Mouse (Mus musculus): ENCODE measurements around the gene Tmcc2.

Tmcc2 gene

DNA sequence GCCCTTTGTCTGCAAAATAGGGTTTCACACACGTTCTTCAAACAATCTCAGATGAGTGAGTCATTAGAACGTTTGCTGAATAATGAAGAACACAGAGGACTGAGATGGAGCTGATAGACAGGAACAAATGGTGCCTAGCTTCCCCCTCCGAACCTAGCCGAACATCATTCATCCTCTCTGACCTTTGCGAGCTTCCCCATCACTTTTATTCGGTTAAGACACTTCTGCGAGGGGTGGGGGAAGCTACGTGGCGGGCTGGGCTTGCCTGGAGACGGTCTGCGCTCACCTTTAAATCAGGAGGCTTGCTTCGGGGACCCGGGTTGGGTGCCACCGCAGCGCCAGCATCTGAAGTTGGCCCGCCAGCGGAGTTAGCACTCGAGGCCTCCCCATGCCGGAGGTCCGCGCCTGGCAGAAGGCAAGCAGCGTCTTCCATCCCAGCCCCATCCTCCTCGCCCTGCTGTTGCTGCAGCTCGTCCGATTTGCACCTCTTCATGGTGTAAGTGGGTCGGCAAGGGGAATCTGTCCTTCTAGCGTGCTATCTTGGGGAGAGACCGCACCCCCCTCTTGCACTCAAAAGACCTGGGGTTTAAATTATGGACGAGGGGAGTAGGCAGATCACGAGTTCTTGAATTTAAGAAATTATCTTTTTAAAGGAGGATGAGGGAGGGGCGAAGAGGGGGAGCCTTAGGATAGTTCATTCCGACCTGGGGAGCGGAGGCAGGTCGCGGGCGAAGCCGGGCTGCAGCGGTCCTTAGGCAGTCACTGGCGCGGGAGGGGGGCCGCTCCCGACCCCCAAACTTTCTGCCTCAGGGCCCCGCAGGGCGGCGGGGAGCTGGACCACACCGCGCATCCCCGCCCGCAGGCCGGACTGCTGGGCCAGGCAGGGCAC is at the start of gene Tmcc2:
Tmcc2 (minus strand) TSS at position 591 of the 889 bp plus-strand sequence.
- DNase-seq (ENCODE audit: inconsistent ontology term): peak; percentile 63

DNA sequence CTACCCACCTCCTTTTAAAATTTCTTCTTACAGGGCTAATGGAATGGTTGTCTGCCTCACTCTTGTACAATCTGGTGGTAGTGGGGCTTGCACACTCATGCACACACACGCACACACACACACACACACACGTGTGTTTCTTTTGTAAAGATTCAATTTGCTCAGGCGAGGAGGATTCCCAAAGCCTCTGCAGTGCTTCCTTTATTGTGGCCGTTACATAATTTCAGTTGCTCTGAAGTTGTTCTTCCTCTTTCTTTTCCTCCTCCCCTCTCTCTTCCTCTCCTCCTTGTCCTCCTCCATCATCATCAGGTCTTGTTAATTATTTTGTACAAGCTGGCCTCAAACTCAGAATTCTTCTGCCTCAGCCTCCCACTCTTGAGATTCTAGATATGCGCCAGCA is 46.3 kb upstream of the Tmcc2 start:
- DNase-seq (ENCODE audit: inconsistent ontology term): no peak

DNA sequence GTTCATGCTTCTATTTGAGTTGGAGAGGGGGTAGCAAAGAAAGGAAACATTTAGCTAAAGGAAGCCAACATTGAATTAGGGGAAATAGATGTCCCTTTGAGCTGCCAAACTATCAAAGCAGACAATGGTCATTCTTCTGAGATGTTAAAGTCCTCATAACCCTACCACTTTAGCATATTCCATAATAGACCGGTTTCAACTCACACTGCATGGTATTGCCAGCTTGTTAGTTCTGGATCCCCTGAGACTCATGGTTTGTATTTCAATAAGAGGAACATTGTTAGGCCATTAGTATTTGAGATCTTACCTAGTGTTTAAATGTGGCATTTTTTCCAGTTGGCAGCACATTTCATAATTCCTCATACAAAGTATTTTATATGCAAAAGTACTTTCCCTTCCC is 45.9 kb upstream of the Tmcc2 start:
- DNase-seq (ENCODE audit: inconsistent ontology term): no peak

DNA sequence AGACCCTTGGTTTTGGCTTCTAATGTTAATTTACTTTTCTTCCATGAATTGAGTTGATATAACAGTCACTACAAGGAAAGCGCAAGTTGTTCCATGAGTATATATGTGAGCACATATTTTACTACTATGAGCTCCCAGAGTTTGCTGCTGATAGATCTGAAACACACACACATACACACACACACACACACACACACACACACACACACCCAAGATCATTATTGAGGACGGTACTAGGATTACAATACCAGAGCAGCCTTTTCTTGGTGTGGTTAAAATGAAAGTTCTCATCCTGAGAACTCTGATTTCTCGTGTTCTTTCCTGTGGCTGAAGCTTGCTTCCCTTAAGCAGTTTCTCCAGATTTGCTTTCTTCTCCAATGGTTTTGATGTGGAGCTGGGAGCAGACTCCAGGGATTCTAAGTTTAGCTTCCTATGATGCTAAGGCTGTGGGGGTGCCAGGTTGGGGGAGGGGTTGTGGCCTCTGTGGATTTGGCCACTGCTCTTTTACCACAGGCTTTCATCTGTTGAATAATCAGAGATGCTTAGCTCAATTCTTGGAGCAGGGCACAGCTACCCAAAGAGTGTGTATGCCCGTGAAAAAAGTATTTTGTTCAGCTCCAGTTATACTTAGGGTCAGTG is 45.4 kb upstream of the Tmcc2 start:
- peak; percentile 88 for DNase-seq (ENCODE audit: inconsistent ontology term)

DNA sequence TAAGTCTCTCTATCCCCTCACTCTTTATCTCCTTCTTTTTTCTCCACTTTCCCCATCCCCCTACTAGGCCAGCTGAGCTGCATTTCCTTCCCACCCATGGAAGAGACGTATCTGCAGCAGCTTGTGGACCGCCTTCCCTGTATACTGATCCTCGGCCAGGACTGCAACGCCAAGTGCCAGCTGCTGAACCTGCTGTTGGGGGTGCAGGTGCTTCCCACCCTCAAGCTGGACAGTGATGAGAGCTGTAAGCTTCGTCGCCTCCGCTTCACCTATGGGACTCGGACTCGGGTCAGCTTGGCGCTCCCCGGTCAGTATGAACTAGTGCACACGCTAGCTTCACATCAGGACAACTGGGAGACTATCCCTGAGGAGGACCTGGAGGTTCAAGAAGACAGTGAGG is 43.0 kb upstream of the Tmcc2 start:
- no peak for DNase-seq (ENCODE audit: inconsistent ontology term)

DNA sequence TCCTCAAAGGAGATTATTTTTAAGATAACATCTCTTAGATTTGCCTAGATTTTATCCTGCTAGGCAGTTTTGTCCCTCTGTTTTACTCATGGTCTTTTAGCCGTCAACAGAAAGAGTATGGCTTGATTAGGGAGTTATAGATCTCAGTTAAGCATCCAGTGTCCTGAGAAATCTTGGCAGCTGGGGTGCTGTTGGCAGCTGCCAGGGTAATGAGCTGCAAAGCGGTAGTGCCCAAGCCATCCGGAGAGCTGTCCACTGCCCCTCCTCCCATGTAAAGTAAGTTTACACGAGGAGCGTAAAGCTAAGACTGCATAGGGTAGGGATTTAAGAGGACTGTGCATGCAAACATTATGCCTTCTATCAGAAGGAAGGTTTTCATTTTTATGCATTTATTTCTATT is 42.3 kb upstream of the Tmcc2 start:
- no peak for DNase-seq (ENCODE audit: inconsistent ontology term)

DNA sequence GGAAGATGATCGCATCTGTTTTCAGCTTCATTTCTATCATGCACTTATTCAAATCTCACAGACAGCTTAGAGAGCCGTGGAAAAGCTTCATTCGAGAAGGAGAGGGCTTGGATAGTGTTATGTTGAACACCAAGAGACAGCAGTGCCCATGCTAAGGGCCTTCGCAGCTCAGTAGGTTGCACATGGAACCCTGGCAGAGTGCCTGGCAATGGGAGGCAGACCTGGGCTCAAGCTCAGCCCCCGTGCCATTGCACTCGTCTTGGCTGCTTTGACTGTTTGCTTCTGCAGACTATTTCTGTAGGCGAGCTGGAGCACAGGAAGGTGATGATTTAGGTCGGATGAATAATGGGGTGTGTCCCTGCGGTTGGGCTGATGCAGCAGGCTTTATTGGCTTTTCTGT is 40.6 kb upstream of the Tmcc2 start:
- peak; percentile 23 for DNase-seq (ENCODE audit: inconsistent ontology term)

DNA sequence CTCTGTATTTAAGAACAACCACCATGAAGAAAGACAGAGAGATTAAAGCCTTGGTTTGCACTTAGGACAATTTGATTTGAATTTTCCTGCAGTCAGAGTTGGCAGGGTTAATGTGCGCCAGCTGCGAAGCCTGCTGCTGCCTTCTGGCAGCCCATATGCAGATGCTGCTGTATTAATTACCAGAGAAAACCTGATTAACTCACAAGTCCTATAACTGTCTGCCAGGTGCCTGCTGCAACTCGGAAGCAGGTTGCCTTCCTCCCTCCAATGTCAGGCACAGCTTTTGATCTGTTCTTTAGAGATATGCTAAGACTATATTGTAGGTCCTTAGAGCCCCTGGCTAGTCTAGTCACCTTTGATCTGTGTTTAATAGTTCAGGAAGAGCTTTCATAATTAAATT is 39.7 kb upstream of the Tmcc2 start:
- DNase-seq (ENCODE audit: inconsistent ontology term): no peak

DNA sequence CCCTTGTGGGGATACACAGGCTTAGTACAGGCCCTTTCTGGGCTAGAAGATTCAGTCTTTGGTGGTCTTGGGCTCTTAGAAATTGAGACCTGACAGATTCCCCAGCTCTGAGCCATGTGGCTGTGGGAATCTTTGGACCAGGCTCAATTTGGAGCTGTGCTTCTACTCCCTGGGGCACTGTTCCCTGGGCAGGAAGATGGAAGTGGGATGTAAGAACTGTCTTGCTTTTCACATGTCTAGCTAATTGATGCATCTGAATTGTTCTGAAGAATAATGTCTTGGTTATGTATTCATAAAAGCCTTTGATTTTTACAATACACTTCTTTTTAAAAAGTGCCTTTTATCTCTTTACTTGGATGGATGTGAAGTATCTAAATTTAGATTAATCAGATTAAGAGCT is 34.5 kb upstream of the Tmcc2 start:
- no peak for DNase-seq (ENCODE audit: inconsistent ontology term)

DNA sequence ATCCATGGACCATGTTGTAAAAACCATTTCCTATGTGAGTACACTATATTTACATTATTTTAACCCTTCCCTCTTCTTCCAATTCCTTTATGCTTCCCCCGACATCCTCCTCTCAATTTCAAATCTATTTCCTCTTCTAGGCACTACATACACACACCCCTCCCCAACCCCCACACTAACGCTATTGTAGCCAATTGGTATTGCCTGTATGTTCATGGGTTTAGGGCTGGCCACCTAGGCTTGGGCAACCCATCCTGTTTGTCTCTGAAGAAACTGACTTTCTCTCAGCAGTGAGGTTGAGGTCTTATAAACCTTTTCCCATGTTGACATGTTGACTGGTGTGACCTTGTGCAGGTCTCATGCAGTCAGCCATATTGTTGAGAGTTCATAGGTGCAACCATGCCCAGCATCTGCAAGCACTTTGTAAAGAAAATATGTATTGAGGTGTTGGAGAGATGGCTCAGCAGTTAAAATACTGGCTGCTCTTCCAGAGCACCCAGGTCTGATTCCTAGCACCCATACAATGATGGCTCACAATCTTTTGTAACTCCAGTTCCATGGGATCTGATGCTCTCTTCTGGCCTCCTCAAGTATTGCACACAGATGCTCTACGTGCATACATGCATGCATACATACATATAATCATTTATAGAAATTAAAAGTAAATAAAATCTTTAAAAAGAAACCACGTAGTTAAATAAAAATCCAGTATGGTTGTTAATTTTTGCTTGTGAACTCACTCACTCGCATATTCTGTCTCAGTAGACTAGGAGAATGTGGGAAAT is 32.0 kb upstream of the Tmcc2 start:
- DNase-seq (ENCODE audit: inconsistent ontology term): no peak

DNA sequence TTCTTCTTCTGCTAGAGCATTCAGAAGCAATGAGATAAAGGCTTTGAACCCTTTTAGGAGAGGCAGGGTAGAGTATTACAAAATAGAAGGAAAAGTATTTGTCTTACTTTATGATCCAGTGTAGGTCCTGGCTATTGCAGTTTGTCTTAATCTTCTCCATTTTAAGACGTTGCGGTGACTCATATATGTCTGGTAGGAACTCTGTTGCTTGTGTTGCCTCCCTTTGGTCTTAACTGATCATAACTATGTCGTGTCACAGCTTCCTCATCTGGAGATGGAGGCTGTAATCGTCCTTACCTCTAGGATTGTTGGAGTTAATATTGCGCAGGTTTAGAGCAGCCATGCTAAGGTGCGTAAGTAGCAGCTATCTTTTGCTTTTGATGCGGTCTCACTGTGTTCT is 29.6 kb upstream of the Tmcc2 start:
- no peak for DNase-seq (ENCODE audit: inconsistent ontology term)

DNA sequence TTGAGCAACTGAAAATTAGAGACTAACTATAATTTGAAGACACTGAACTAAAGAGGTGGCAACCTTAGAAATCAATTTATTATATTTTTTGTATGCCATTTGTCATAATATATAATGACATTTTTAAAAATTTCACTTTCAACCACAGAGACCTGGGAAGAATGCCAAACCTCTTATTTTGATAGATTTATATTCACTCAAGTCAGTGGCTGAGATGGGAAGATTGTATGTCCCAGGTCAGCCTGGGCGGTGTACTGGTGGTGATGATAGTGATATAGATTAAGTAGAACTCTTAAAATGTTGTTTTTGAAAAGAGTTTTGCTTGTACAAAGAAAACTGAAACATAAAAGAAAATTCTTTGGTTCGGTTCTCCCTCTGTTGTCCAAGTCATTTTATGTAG is 29.1 kb upstream of the Tmcc2 start:
- peak; percentile 14 for DNase-seq (ENCODE audit: inconsistent ontology term)

DNA sequence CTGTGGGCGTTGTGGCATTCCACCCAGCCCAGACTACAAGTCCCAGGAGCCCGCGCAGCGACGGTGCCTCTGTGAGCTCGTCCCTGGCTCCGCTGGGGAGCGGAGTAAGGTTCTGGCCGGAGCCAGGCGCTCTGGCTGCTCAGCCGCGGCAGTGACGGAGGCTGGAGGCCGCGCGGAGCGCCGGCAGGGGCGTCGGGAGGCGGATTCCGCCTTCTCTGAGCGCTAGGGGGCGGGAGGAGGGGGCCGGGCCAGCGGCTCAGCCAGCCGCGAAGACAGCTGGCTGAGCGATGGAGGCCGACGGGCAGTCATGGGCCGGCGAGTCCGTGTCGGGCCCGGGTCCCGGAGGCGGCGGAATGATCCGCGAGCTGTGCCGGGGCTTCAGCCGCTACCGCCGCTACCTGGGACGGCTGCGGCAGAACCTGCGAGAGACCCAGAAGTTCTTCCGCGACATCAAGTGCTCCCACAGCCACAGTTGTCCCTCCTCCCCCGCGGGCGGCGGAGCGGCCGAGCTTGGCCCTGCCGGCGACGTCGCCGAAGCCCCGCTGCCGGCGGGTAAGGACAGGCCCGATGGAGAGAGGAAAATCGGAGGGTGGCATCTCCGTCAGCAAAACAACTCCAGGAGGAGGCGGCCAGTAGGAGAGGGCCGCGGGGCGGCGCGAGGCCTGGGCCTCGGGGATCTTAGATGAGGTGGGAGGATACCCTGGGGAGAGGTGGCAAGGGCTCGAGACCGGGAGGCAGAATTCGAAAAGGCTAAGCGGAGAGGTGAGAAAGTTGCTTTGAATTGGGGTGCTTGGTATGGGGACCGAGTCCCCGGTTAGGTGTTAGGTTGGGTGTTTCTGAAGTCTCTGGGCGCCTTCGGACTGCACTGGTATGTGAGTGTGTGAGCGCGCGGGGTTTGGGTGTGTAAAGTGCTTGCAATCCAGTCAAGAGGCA is 26.5 kb upstream of the Tmcc2 start, which contains the start of gene Dstyk:
Dstyk (plus strand) TSS at position 237 of the 933 bp plus-strand sequence.
- peak; percentile 98 for DNase-seq (ENCODE audit: inconsistent ontology term)

DNA sequence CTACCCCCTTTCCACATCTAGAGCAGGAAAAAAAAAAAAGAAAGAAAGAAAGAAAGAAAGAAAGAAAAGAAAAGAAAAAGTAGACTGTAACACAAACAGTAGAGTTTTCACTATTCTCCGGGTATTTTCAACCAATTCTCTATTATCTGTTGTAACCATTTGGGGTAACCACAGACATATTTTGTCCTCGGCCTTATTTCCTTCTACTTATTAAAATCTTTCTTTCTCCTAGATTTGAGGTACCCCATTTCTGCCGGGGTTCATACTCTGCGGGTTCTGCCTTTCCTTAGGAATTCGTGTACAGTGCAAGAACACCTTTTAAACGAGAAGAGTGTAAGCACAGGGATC is 25.8 kb upstream of the Tmcc2 start:
- DNase-seq (ENCODE audit: inconsistent ontology term): no peak

DNA sequence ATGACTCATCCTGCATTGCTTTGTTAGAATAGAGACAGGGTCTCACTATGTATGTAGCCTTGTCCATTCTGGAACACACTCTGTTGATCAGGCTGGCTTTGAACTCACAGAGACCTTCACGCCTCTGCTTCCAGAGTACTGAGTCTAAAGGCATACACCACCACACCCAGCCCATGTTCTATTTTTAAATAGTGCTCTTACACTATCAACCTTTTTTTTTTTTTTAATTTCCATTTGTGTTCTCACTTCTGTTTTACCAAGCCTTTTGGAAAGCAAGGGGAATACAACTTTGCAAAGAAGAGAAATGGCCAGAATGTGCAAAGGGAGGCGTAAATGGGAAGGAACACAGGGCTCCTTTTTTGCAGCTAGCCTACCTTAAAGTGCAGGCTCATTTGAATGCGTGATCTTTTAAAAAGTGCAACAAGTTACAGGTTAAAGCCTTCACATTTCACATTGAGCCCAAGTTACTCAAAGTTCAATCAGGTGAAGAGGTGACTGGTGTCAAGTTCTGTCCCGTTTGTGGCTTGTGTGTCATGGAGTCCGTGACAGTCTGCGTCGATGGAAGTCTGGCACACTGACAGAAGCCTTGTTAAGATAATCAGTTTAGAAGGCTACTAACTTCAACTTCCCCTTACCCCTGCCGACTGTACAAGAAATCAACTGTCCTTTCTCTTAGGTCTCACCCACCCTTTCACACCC is 25.3 kb upstream of the Tmcc2 start:
- peak; percentile 21 for DNase-seq (ENCODE audit: inconsistent ontology term)

DNA sequence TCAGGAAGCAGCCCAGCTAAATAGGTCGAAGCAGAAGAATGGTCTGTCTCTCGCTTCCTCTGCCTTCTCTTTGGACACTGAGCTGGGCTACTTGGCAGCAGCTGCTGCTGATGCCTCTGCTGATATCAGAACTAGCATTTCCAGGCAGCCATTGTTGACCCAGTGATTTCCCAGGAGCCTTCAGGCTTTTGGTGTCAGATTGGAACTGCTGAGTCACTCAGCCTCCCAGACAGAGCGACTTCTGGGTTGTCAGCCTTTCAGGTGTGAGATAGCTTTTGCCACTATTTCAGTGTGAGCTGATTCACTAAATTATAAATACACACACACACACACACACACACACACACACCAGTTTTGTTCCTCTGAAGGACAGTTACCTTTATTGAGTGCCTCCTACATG is 19.6 kb upstream of the Tmcc2 start:
- DNase-seq (ENCODE audit: inconsistent ontology term): no peak

DNA sequence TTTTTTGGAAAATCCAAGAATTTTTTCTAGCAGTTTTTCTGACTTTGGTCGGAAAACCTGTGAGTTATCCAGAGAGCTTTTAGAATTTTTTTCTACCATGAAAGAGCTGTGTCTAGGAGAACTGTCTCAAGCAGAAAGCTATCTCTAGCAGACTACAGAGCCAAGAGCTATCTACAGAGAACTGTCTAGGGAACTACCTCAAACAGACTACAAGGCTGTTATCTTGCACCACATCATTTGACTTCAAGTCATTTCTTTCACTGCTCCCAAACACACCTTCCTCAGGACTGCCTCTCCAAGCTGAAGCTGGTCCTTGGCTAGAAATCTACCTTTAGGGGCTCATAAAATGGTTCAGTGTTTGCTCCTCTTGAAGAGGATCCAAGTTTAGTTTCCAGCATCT is 10.8 kb upstream of the Tmcc2 start:
- DNase-seq (ENCODE audit: inconsistent ontology term): no peak

DNA sequence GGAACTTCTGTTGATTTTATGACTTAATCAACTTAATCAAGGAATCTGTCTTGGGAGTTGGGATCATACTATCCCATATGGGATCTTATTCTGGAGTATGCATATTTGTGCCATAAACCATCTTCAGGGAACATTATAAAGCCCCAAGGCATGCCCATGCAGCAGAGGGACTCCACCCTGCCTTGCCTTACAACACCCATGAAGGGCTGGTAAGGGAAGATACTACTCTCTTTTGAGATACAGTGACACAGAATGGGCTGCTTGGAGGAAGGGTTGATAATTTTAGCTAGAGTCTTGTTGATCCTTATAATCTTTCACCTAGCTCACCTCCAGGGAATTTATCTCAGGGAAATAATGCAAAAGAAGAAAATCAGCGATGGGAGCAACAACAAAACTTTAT is 9.5 kb upstream of the Tmcc2 start:
- no peak for DNase-seq (ENCODE audit: inconsistent ontology term)

DNA sequence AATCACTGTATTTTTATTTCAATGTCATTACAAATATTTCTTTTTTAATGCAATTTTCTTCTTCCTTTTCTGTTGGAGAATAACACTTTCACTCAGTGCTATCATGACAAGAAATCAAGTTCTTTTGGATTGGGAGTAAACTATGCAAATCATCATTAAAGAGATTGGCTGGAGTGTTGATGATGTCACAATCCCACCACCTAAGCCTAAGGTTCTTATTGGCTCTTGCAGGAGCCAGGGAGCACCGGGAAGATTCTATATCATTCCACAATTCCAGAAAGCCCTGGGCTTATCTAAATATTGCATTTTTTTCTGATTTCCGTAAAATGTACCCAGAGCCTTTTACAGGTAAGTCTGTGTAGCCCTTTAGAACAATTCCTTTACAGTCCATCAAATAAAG is 5.6 kb upstream of the Tmcc2 start:
- DNase-seq (ENCODE audit: inconsistent ontology term): no peak

DNA sequence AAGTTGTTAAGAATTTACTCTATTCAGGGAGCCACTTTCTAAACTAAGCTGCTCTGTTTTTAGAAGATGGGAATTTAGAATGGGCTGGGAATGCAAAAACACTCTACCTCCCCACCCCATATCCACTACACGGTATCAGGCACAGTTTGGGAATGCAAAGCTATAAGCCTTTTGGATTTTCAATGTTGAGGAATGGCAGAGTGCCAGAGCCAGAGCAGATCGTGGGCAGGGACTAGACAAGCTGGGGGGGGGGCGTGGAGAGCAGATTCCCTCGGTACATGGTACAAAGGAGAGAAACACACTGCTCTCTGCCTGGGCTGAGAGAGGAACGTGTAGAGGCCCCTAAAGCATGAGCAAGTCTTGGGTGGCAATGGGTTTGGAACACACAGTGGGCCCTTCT is 1.8 kb upstream of the Tmcc2 start:
- DNase-seq (ENCODE audit: inconsistent ontology term): no peak

DNA sequence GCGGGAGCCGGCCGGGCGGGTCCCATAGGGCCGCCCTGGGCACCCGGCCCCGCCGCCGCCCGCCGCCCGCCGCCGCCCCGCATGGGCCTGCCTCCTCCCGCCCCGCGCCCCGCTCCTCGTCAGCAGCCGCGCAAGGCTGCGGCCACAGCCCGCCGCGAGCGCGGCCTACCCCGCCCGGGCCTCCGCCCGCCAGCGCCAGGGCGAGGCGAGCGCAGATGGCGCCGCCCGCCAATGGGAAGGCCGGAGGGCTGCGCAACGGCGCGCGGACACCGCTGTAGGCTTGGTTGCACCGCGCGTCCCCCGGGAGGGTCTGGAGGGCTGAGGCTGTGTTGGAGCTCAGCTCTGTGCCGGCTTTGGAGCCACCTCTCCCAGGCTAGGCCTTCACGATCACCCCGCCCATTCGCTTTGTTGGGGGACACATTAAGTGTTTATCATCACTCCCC is 520 bp upstream of the Tmcc2 start:
- peak; percentile 76 for DNase-seq (ENCODE audit: inconsistent ontology term)

Measured in Muller cell, postnatal 12 days (primary cell).